Mouse (Mus musculus): ENCODE measurements around the gene Pde4c. TPM values are rescaled to one million over a fixed set of nuclear protein-coding genes. Genes with fewer than 3 reads are reported as not detected.
A peak's percentile ranks its signal among the peaks of the same experiment; 100 is the strongest.

The Pde4c gene
- polyA plus RNA-seq, 1 experiment, result 6.8 TPM

DNA sequence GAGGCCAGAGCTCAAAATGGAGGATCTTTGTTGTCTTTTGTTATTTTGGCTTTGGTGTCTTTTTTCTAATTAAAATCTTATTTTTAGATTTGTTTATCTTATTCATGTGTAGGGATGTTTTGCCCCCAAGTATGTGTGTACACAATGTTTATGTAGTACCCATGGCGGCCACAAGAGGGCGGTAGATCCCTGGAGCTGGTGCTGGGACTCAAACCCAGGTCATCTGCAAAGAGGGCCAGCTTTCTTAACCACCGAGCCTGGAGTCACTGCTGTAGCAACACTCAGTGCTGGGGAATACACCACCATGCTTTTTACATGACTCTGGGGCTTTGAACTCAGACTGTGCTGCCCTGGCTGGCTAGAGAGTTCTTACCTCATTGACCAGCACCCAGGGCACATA lies 39.8 kb downstream of the Pde4c start:
- Histone ChIP-seq H3K27me3 (ENCODE audit: control insufficient read depth, insufficient read depth, low read length) (no peaks in the 10 kb centered on the region), H3K4me1 (ENCODE audit: control insufficient read depth, insufficient read depth, insufficient read length, low read length) (peaks cover 37% of the 10 kb centered on the region), H3K4me3 (ENCODE audit: low read depth, low read length) (peak overlapping the region; percentile 7), H3K36me3 (ENCODE audit: control insufficient read depth, insufficient read depth, low read length) (peaks cover 12% of the 10 kb centered on the region), H3K27ac (ENCODE audit: insufficient read depth, low read depth, low read length) (peak overlapping the region; percentile 89)
- TF ChIP-seq CTCF (IDR thresholded peaks at IDR 0.05; ENCODE audit: extremely low read depth, insufficient read length, insufficient replicate concordance, low read depth, low read length) (peak; percentile 95), POLR2A (IDR thresholded peaks at IDR 0.05; ENCODE audit: low read depth, low read length) (no peak)
- WGBS, result 3% methylated on average over 3 of the region's 3 CpGs

DNA sequence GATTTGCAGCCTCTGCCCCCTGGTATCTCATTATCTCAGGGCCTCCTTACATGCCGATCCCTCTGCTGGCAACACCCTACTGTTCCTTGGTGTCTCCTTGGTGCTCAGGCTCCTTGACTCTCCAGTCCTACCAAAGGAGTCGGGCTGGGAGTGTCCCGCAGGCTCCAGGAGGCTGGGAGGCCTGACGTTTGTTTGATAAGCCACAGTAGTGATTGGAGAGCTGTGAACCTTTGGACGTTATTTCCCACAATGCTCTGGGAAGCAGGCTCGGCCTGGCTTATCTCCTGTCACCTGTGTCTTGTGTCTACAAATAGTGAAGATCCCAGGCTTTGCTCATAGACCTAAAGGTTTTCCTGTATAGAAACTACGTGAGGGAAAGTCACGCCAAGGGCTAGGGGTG lies 40.5 kb downstream of the Pde4c start:
- 29% methylated on average over 8 of the region's 8 CpGs for WGBS
- H3K4me3 ChIP-seq (ENCODE audit: low read depth, low read length), result peak overlapping the region; percentile 78

DNA sequence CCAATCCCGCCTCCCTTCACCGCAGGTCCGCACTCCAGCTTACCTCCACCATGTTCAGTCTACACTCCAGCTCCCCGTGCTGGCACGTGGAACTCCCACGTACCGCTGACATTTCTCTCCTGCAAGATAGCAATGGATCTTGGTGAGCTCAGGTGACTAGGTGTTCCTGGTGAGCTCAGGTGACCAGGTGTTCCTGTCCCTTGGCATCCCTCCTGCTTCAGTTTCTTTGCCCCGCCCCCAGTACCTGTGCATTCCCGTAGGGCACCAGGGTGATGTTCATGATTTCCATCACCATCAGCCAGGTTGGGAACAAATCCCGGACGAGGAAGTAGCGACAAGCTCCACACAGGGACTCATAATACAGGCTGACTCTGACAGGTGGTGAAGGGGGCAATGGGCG lies 41.2 kb downstream of the Pde4c start:
- peak overlapping the region; percentile 78 for H3K4me3 ChIP-seq (ENCODE audit: low read depth, low read length)

More for the DNA sequence above, 40.5 kb downstream of the Pde4c start:
- Histone ChIP-seq H3K27ac (ENCODE audit: insufficient read depth, low read depth, low read length) (peak overlapping the region; percentile 98), H3K27me3 (ENCODE audit: control insufficient read depth, insufficient read depth, low read length) (no peaks in the 10 kb centered on the region), H3K4me1 (ENCODE audit: control insufficient read depth, insufficient read depth, insufficient read length, low read length) (peaks cover 43% of the 10 kb centered on the region), H3K36me3 (ENCODE audit: control insufficient read depth, insufficient read depth, low read length) (peaks cover 14% of the 10 kb centered on the region)
- TF ChIP-seq CTCF (IDR thresholded peaks at IDR 0.05; ENCODE audit: extremely low read depth, insufficient read length, insufficient replicate concordance, low read depth, low read length) (no peak), POLR2A (IDR thresholded peaks at IDR 0.05; ENCODE audit: low read depth, low read length) (peak; percentile 48; the same call in 1 of the 2 replicates)

DNA sequence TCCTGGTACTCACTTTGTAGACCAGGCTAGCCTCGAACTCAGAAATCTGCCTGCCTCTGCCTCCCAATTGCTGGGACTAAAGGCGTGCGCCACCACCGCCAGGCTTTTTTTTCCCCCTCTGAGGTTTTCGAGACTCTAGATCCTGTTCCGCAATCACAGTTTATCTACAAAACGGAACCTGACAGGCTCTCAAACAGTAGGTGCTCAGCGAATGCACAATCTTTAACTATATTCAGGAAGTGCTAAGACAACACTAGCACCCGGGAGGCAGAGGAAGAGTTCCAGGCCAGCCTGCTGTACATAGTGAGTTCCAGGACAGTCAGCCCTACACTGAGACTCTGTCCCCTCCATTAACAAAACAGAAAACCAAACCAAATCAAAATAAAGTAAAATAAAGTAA lies 41.8 kb downstream of the Pde4c start:
- Histone ChIP-seq H3K27me3 (ENCODE audit: control insufficient read depth, insufficient read depth, low read length) (no peaks in the 10 kb centered on the region), H3K27ac (ENCODE audit: insufficient read depth, low read depth, low read length) (peak overlapping the region; percentile 98), H3K36me3 (ENCODE audit: control insufficient read depth, insufficient read depth, low read length) (peaks cover 19% of the 10 kb centered on the region), H3K4me1 (ENCODE audit: control insufficient read depth, insufficient read depth, insufficient read length, low read length) (peaks cover 39% of the 10 kb centered on the region), H3K4me3 (ENCODE audit: low read depth, low read length) (peak overlapping the region; percentile 78)
- 17% methylated on average over 9 of the region's 9 CpGs for WGBS
- no peak for TF ChIP-seq CTCF (IDR thresholded peaks at IDR 0.05; ENCODE audit: extremely low read depth, insufficient read length, insufficient replicate concordance, low read depth, low read length)
- no peak for TF ChIP-seq POLR2A (IDR thresholded peaks at IDR 0.05; ENCODE audit: low read depth, low read length)

More for the DNA sequence above, 41.2 kb downstream of the Pde4c start:
- Histone ChIP-seq H3K36me3 (ENCODE audit: control insufficient read depth, insufficient read depth, low read length) (peaks cover 17% of the 10 kb centered on the region), H3K4me1 (ENCODE audit: control insufficient read depth, insufficient read depth, insufficient read length, low read length) (peaks cover 44% of the 10 kb centered on the region), H3K27ac (ENCODE audit: insufficient read depth, low read depth, low read length) (peak overlapping the region; percentile 98), H3K27me3 (ENCODE audit: control insufficient read depth, insufficient read depth, low read length) (no peaks in the 10 kb centered on the region)
- TF ChIP-seq CTCF (IDR thresholded peaks at IDR 0.05; ENCODE audit: extremely low read depth, insufficient read length, insufficient replicate concordance, low read depth, low read length), result 0 out of 2 replicates have a peak, but pooled peaks have one; percentile 5
- TF ChIP-seq POLR2A (IDR thresholded peaks at IDR 0.05; ENCODE audit: low read depth, low read length), result no peak; the same call in 1 of the 2 replicates
- 29% methylated on average over 13 of the region's 13 CpGs for WGBS

DNA sequence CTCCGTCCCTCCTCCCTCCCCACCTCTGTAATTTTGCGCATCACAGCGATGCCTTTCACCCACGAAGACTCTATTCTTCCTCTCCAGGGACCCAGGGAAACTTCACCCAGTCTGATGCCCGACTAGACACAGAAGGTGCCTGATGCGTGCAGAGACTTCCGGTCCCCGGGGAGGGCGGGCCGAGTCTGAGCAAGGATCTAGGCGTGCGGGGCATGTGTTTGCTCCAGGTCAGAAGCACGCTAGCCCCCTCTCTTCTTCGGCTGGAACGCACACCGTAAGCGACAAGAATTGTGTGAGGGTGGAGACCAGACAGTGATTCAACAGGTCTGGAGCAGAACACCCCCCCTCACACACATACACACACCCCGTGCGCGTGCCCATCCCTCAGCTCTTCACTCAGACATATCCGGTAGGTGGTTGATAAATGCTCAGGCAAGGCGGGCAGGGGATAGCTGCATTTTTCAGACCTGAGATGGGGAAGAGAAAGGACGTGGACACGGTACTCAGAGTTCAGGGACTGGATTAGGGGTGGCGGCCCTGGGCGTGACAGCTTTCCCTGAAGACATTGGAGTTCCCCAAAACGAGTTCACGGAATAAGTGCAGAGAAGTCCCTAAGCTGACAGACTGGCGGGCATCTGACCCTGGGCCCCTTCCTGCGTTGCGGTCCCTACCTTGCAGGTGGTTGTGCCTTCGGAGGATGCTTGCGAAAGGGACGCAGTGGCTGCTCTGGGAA lies 42.5 kb downstream of the Pde4c start:
- H3K36me3 ChIP-seq (ENCODE audit: control insufficient read depth, insufficient read depth, low read length), result peaks cover 25% of the 10 kb centered on the region
- H3K27ac ChIP-seq (ENCODE audit: insufficient read depth, low read depth, low read length), result peak overlapping the region; percentile 98
- peak overlapping the region; percentile 78 for H3K4me3 ChIP-seq (ENCODE audit: low read depth, low read length)
- under 1% methylated on average over 34 of the region's 34 CpGs for WGBS
- peaks cover 39% of the 10 kb centered on the region for H3K4me1 ChIP-seq (ENCODE audit: control insufficient read depth, insufficient read depth, insufficient read length, low read length)
- H3K27me3 ChIP-seq (ENCODE audit: control insufficient read depth, insufficient read depth, low read length), result no peaks in the 10 kb centered on the region
- TF ChIP-seq POLR2A (IDR thresholded peaks at IDR 0.05; ENCODE audit: low read depth, low read length), result no peak
- 0 out of 2 replicates have a peak, but pooled peaks have one; percentile 3 for TF ChIP-seq CTCF (IDR thresholded peaks at IDR 0.05; ENCODE audit: extremely low read depth, insufficient read length, insufficient replicate concordance, low read depth, low read length)

DNA sequence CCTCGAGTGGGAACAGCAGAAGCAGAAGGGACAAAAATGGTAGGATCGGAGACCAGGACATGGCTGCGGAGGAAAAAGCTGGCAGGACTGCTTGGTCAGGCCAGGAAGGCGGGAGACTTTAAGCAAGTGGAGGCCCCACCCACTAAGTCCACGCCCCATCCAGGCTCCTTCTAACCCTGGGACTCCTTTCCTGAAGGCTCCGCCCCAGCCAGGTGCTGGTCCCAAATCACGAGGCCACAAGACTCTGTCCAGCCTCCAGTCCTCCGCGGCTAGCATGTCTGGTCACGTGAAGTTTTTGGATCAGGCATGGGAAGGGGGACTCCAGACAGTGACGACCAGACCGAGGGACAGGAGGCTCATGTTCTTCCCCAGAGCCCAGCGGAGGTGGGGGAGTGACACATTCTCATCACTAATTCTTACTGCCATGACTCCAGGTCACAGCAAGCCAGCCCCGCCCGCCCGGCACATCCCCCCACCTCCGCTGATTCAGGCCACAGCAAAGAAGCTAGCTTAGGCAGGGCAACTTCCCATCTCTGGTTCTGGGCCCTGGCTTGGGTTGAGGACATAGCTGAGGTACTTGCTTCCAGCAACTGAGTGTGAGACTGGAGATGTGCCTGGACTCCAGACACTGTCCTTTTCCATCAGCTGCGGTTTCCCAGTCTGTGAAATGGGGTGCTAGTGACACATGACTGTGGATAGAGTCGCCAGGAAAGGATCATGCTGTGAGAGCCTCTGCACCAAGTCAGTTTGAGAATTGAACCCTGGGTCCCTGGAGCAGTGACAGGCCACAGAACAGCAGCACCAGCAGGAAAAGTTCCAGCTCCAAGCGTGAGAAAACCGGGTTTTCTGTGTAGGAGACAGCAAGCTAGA lies 43.3 kb downstream of the Pde4c start:
- TF ChIP-seq CTCF (IDR thresholded peaks at IDR 0.05; ENCODE audit: extremely low read depth, insufficient read length, insufficient replicate concordance, low read depth, low read length), result no peak
- TF ChIP-seq POLR2A (IDR thresholded peaks at IDR 0.05; ENCODE audit: low read depth, low read length), result peak; percentile 95
- H3K27me3 ChIP-seq (ENCODE audit: control insufficient read depth, insufficient read depth, low read length), result no peaks in the 10 kb centered on the region
- H3K4me1 ChIP-seq (ENCODE audit: control insufficient read depth, insufficient read depth, insufficient read length, low read length), result peaks cover 33% of the 10 kb centered on the region
- WGBS, result 13% methylated on average over 21 of the region's 21 CpGs
- H3K4me3 ChIP-seq (ENCODE audit: low read depth, low read length), result peak overlapping the region; percentile 78
- H3K27ac ChIP-seq (ENCODE audit: insufficient read depth, low read depth, low read length), result peak overlapping the region; percentile 98
- peaks cover 28% of the 10 kb centered on the region for H3K36me3 ChIP-seq (ENCODE audit: control insufficient read depth, insufficient read depth, low read length)
